Mouse (Mus musculus) kidney, postnatal 0 days (tissue): ENCODE results near the gene Fam25c. TPM values are rescaled to one million over a fixed set of nuclear protein-coding genes. Genes with fewer than 3 reads are reported as not detected.
A peak's percentile ranks its signal among the peaks of the same experiment; 100 is the strongest.

ENCODE experiments used
- ATAC-seq: fragments of 200-750 bp; cut with Nextera tagmentation; replicated peaks from 2 replicates; pipeline ENCODE4 v1.8.0; 2017; ENCODE audit warnings: low read depth, moderate number of reproducible peaks, moderate TSS enrichment, moderate library complexity; ENCODE audit not compliant: low FRiP score
- DNase-seq: peaks from one replicate; pipeline ENCODE4 v3.0.0-alpha.2; 2016; ENCODE audit warnings: low spot score
- H3K27ac ChIP-seq: fragments of 300-500 bp; sonication (generic); 2 replicates; pipeline ENCODE4 v1.5.1; 2014; ENCODE audit warnings: mild to moderate bottlenecking
- H3K27me3 ChIP-seq: fragments of 300-500 bp; sonication (generic); 2 replicates; pipeline ENCODE4 v1.6.1; 2014; ENCODE audit warnings: low read length, mixed read lengths; ENCODE audit not compliant: insufficient read depth
- H3K36me3 ChIP-seq: fragments of 300-500 bp; sonication (generic); 2 replicates; pipeline ENCODE4 v1.6.1; 2014; ENCODE audit warnings: low read length, mixed read lengths; ENCODE audit not compliant: insufficient read depth
- H3K4me1 ChIP-seq: fragments of 300-500 bp; sonication (generic); replicated peaks from 2 replicates; pipeline ENCODE4 v1.6.1; 2014; ENCODE audit warnings: antibody characterized with exemption, low read length, mixed read lengths; ENCODE audit not compliant: insufficient read depth
- H3K4me2 ChIP-seq: fragments of 300-500 bp; sonication (generic); 2 replicates; pipeline ENCODE4 v1.6.1; 2014; ENCODE audit warnings: mild to moderate bottlenecking, low read length, moderate library complexity, mixed read lengths
- H3K4me3 ChIP-seq: fragments of 300-500 bp; sonication (generic); replicated peaks from 2 replicates; pipeline ENCODE4 v1.5.1; 2014; ENCODE audit warnings: low read depth, low read length
- H3K9ac ChIP-seq: fragments of 300-500 bp; sonication (generic); 2 replicates; pipeline ENCODE4 v1.6.1; 2014; ENCODE audit warnings: low read depth, low read length
- H3K9me3 ChIP-seq: fragments of 300-500 bp; sonication (generic); replicated peaks from 2 replicates; pipeline ENCODE4 v1.6.1; 2016; ENCODE audit warnings: low read length, inconsistent platforms, mixed read lengths
- CTCF ChIP-seq: IDR thresholded peaks from 2 replicates; pipeline ENCODE4 v1.5.1; 2016; ENCODE audit warnings: antibody characterized with exemption, low read depth, mild to moderate bottlenecking, moderate library complexity
- WGBS: fragments of 180-500 bp; shearing (Covaris S2); extraction: QIAGEN DNeasy Blood & Tissue Kit; methylation state at CpG from one replicate; pipeline ENCODE4 v1.1.7; 2014; 5-methylcytosine and 5-hydroxymethylcytosine counted together
- polyA plus RNA-seq: library from polyadenylated mRNA; unstranded; fragments of >200 nt; fragmentation: Nextera tagmentation; extraction: Ambion mirVana; gene quantifications from 2 replicates; pipeline ENCODE4 v1.2.1, GENCODE M21; 2015

Fam25c gene
- 8.1 and 15.2 TPM in 2 replicates for polyA plus RNA-seq

GRCm38 (mm10) chr14:34355301-34355700 lies at the start of gene Fam25c:
Gene Fam25c (minus strand): TSS chr14:34355433.
- ATAC-seq (no peak), DNase-seq (no peak)
- WGBS = 83% methylated on average over 6 of the region's 6 CpGs
- H3K9me3 ChIP-seq = no peaks in the 10 kb centered on the region
- H3K4me1 ChIP-seq = no peaks in the 10 kb centered on the region
- 0 out of 2 replicates have a peak within 1 kb of the TSS, but pooled peaks have one; percentile 36 for H3K27ac ChIP-seq
- no peak within 1 kb of the TSS for H3K4me2 ChIP-seq
- no peak within 1 kb of the TSS for H3K4me3 ChIP-seq
- no peaks in the 10 kb centered on the region for H3K36me3 ChIP-seq
- TF ChIP-seq CTCF = no peak
- H3K27me3 ChIP-seq = no peaks in the 10 kb centered on the region
- 0 out of 2 replicates have a peak within 1 kb of the TSS, but pooled peaks have one; percentile 5 for H3K9ac ChIP-seq

- 95% methylated on average over 7 of the region's 7 CpGs for WGBS
- Histone ChIP-seq H3K36me3 (peaks cover 19% of the 10 kb centered on the region; the same call in 1 of the 2 replicates), H3K4me3 (no peak overlapping the region), H3K4me1 (no peaks in the 10 kb centered on the region), H3K27me3 (no peaks in the 10 kb centered on the region), H3K9me3 (no peaks in the 10 kb centered on the region), H3K27ac (no peak overlapping the region), H3K9ac (no peak overlapping the region), H3K4me2 (no peak overlapping the region)
- DNase-seq (no peak), ATAC-seq (no peak)
- no peak for TF ChIP-seq CTCF
Measured at GRCm38 (mm10) chr14:34403424-34403823, 48.2 kb upstream of the Fam25c start.

GRCm38 (mm10) chr14:34402871-34403270 lies 47.6 kb upstream of the Fam25c start:
- H3K9me3 ChIP-seq = no peaks in the 10 kb centered on the region
- no peak overlapping the region for H3K4me2 ChIP-seq
- H3K27ac ChIP-seq = no peak overlapping the region
- ATAC-seq (no peak), DNase-seq (no peak)
- no peaks in the 10 kb centered on the region for H3K4me1 ChIP-seq
- WGBS = 83% methylated on average over 8 of the region's 8 CpGs
- no peak for TF ChIP-seq CTCF
- H3K9ac ChIP-seq = no peak overlapping the region
- no peaks in the 10 kb centered on the region for H3K27me3 ChIP-seq
- no peak overlapping the region for H3K4me3 ChIP-seq
- peaks cover 19% of the 10 kb centered on the region; the same call in 1 of the 2 replicates for H3K36me3 ChIP-seq

DNA sequence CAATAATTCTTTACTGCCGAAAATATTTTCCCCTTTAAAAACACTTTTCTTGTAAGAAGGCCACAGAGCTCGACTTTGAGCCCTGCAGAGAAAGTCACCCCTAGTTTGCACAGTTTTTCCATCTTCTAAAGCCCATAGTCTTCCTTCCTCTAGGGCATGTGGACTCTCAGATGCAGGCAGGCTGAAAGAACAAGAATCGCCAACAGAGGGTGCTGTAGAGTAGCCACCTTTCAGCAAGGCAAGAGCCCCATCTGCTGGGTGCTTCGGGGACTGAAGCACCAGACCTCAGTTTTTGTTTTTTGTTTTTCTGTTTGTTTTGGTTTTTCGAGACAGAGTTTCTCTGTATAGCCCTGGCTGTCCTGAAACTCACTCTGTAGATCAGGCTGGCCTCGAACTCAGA lies 45.9 kb upstream of the Fam25c start:
- Histone ChIP-seq H3K9me3 (no peaks in the 10 kb centered on the region), H3K4me1 (no peaks in the 10 kb centered on the region), H3K4me2 (no peak overlapping the region), H3K9ac (no peak overlapping the region), H3K36me3 (0 out of 2 replicates have a peak, but pooled peaks cover 11% of the 10 kb centered on the region), H3K27me3 (no peaks in the 10 kb centered on the region), H3K4me3 (no peak overlapping the region), H3K27ac (no peak overlapping the region)
- WGBS = 47% methylated on average over 6 of the region's 6 CpGs
- 0 out of 2 replicates have a peak, but pooled peaks have one; percentile 37 for ATAC-seq
- DNase-seq = peak; percentile 83
- peak; percentile 97 for TF ChIP-seq CTCF

DNA sequence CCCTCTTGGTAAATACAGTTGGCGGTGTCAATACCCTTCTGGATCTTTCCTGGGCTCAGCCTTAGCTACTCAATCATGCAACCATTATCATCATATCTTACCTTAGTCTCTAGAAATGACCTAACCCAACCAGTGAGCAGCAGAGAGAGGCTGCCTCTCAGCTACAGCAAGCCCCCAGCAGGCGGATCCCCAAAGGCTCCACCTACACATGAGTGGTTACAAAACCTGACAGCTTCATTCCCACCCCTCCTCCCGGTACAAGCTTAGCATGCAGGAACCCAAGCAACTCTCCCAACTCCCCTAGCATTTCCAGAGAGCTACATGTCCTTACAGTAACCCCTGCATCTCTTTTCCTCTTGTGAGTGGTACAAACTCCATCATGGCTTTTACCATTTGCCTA lies 44.8 kb upstream of the Fam25c start:
- Histone ChIP-seq H3K9me3 (no peaks in the 10 kb centered on the region), H3K36me3 (0 out of 2 replicates have a peak, but pooled peaks cover 6% of the 10 kb centered on the region), H3K27ac (no peak overlapping the region), H3K9ac (no peak overlapping the region), H3K27me3 (no peaks in the 10 kb centered on the region), H3K4me2 (no peak overlapping the region), H3K4me3 (no peak overlapping the region), H3K4me1 (no peaks in the 10 kb centered on the region)
- no peak for ATAC-seq
- 78% methylated on average over 3 of the region's 3 CpGs for WGBS
- no peak for TF ChIP-seq CTCF
- DNase-seq = no peak

DNA sequence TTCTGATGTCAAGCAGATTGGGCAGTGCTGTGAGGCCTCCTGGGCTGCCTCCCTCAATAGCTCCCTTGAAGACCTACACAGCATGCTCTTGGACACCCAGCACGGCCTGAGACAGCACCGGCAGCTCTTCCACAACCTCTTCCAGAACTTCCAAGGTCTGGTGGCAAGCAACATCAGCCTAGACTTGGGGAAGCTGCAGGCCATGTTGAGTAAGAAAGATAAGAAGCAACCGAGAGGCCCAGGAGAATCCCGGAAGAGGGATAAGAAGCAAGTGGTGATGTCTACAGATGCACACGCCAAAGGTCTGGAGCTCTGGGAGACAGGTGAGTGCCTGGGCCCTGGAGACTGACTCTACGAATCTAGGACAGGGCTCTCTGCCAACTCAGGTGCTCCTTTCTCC lies 44.1 kb upstream of the Fam25c start:
- Histone ChIP-seq H3K27me3 (no peaks in the 10 kb centered on the region), H3K27ac (no peak overlapping the region), H3K4me2 (no peak overlapping the region), H3K9me3 (no peaks in the 10 kb centered on the region), H3K36me3 (0 out of 2 replicates have a peak, but pooled peaks cover 6% of the 10 kb centered on the region), H3K4me3 (no peak overlapping the region), H3K9ac (no peak overlapping the region), H3K4me1 (no peaks in the 10 kb centered on the region)
- ATAC-seq (no peak), DNase-seq (no peak)
- no peak for TF ChIP-seq CTCF
- 91% methylated on average over 6 of the region's 6 CpGs for WGBS

DNA sequence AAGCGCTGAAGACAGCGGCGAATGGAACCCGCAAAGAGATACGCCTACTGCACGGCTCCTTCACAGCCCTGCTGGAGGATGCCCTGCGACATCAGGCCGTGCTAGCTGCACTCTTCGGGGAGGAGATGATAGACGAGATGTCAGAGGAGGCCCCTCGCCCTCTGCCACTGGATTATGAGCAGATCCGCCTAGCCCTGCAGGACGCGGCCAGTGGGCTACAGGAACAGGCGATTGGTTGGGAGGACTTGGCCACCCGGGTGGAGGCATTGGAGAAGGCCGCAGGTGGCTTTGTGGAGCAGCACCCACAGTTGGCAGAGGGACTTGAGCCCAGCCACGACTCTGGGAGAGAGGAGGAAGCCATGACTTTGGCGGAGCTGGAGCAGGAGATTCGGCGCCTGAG lies 43.7 kb upstream of the Fam25c start:
- no peak for ATAC-seq
- no peak for DNase-seq
- Histone ChIP-seq H3K9me3 (no peaks in the 10 kb centered on the region), H3K4me2 (no peak overlapping the region), H3K36me3 (0 out of 2 replicates have a peak, but pooled peaks cover 6% of the 10 kb centered on the region), H3K27ac (no peak overlapping the region), H3K27me3 (no peaks in the 10 kb centered on the region), H3K4me1 (no peaks in the 10 kb centered on the region), H3K9ac (no peak overlapping the region), H3K4me3 (no peak overlapping the region)
- WGBS = 90% methylated on average over 21 of the region's 21 CpGs
- TF ChIP-seq CTCF = no peak
